Mouse (Mus musculus) ES-Bruce4 (cell line): ENCODE measurements around the gene Vmn1r19. TPM values are rescaled to one million over a fixed set of nuclear protein-coding genes. Genes with fewer than 3 reads are reported as not detected.
"Not testable (repeated sequence)": the region's sequence is repeated elsewhere in the genome, so short reads cannot be mapped to it uniquely, and the experiment has no call there.

Experiments
- H3K27ac ChIP-seq: 2 replicates; pipeline ENCODE4 v1.5.1; 2012; ENCODE audit warnings: low read length, inconsistent platforms; ENCODE audit not compliant: insufficient read depth
- H3K27me3 ChIP-seq: 2 replicates; pipeline ENCODE4 v1.6.1; 2012; ENCODE audit warnings: mild to moderate bottlenecking, low read length, inconsistent platforms; ENCODE audit not compliant: control insufficient read depth, poor library complexity, insufficient read depth, severe bottlenecking
- H3K36me3 ChIP-seq: 2 replicates; pipeline ENCODE4 v1.6.1; 2012; ENCODE audit warnings: inconsistent platforms, mild to moderate bottlenecking, low read length, moderate library complexity; ENCODE audit not compliant: control insufficient read depth, poor library complexity, insufficient read depth, severe bottlenecking
- H3K4me1 ChIP-seq: one replicate; pipeline ENCODE4 v1.8.1; 2011; ENCODE audit warnings: low read length; ENCODE audit not compliant: control insufficient read depth, insufficient read depth
- H3K4me3 ChIP-seq: 2 replicates; pipeline ENCODE4 v1.5.1; 2011; ENCODE audit warnings: low read depth, mild to moderate bottlenecking, low read length
- H3K9ac ChIP-seq: 2 replicates; pipeline ENCODE4 v1.6.1; 2012; ENCODE audit warnings: low read depth, mild to moderate bottlenecking, inconsistent platforms; ENCODE audit not compliant: poor library complexity, severe bottlenecking
- H3K9me3 ChIP-seq: replicated peaks from 2 replicates; pipeline ENCODE4 v1.6.1; 2012; ENCODE audit warnings: mild to moderate bottlenecking, low read length, inconsistent platforms; ENCODE audit not compliant: control insufficient read depth, poor library complexity, insufficient read depth, severe bottlenecking
- CTCF ChIP-seq: IDR thresholded peaks from one replicate; pipeline ENCODE4 v1.8.1; 2011; ENCODE audit warnings: low read depth, low read length
- EP300 ChIP-seq: IDR thresholded peaks from 2 replicates; pipeline ENCODE4 v1.6.1; 2011; ENCODE audit warnings: low read depth, low read length; ENCODE audit not compliant: insufficient read depth
- POLR2A ChIP-seq: IDR thresholded peaks from one replicate; pipeline ENCODE4 v1.8.1; 2011; ENCODE audit warnings: low read length; ENCODE audit not compliant: insufficient read depth
- polyA plus RNA-seq: library from polyadenylated mRNA; stranded (reverse); fragments of >200 nt; gene quantifications from 2 replicates; pipeline ENCODE4 v1.2.4, GENCODE M21; 2011; ENCODE audit warnings: low read depth; ENCODE audit not compliant: missing spikeins, insufficient read depth, insufficient read length

Vmn1r19 gene
- polyA plus RNA-seq, result not detected in 2 replicates

DNA sequence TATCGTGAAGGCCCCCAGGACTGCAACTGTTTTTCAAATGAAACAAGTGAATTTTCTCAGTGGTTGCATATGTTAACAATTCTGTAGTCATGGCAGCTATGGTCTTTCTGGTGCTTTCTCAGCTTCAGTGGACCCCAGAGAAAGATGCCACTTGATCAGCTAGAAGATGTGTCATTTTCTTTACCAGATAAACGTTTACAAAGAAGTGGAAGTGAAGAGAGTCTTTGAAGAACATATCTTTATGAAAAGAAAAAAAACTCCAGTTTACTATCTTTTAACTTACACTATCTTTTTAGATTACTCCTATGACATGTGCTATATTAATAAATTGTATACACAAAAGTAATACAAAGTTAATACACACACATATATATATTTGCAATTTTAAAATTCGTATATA lies at the start of gene Vmn1r19:
TSS of gene Vmn1r19 (plus strand) at position 301 of the 400 bp plus-strand sequence.
- not testable (repeated sequence) for H3K9me3 ChIP-seq, H3K27ac ChIP-seq, H3K4me3 ChIP-seq, H3K27me3 ChIP-seq, H3K9ac ChIP-seq, H3K36me3 ChIP-seq, H3K4me1 ChIP-seq

DNA sequence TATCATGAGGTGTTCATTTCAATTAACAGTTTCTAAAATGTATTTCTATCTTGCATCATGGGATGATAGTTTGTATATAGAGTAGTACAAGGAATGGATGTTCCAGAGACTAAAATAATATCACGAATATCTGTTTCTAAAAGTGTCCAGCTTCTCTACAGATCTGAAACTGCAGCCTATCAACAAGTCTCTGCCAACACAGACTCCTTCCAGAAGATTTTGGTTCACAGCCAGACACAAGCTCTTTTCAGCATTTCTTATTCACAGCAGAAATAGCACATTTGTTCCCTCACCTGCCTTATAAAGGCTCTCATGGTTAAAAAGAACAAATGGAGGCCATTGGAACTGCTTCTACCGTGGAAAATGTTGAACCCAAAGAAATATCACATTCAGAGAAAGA lies 46.7 kb upstream of the Vmn1r19 start:
- no peak overlapping the region for H3K9ac ChIP-seq
- TF ChIP-seq EP300 (no peak), CTCF (no peak), POLR2A (no peak)
- H3K4me3 ChIP-seq, result no peak overlapping the region
- no peak overlapping the region for H3K27ac ChIP-seq
- no peaks in the 10 kb centered on the region for H3K27me3 ChIP-seq
- H3K36me3 ChIP-seq, result no peaks in the 10 kb centered on the region
- no peaks in the 10 kb centered on the region for H3K9me3 ChIP-seq
- H3K4me1 ChIP-seq, result no peaks in the 10 kb centered on the region

DNA sequence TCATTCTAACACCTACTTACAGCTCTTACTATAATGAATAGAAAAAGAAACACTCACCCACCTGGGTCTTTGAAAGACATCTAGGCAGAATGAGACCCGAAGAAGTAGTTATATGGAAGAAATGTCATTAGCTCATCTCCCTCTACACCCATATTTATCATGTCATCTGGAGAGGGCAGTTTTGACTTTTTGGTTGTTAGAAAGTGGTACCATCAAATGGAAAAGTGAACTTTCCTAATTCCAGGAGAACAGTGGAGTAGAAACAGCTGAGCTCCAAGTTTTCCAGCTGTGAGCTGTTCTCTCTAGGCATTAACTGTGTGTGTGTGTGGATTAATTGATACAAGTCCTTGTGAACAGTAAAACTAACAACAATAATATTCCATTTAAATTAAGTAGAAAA lies 40.0 kb upstream of the Vmn1r19 start, which contains the start of gene Vmn1r17:
TSS of gene Vmn1r17 (minus strand) at position 101 of the 400 bp plus-strand sequence.
- Histone ChIP-seq H3K27ac (no peak within 1 kb of the TSS), H3K4me1 (no peaks in the 10 kb centered on the region), H3K36me3 (no peaks in the 10 kb centered on the region), H3K27me3 (no peaks in the 10 kb centered on the region), H3K4me3 (no peak within 1 kb of the TSS), H3K9ac (no peak within 1 kb of the TSS), H3K9me3 (no peaks in the 10 kb centered on the region)
- no peak for TF ChIP-seq CTCF
- TF ChIP-seq EP300, result no peak
- TF ChIP-seq POLR2A, result no peak

DNA sequence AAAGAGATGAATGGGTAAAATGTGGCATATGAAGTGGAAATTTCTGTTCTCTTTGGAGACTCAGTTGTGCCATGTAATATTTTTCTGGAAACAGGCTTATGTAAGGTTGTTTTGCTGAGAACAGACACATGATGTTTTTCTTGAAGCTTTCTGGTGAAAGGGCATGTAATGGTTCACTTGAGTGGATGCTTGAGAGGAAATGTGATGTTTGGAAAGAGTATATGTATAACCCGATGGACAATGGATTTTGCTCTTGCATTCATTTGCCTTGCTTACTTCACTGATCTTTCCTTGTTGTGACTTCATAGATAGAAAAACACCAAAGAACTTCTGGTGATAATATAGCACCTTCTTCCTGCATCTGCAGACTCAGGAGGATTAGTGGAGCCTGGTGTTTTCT lies 37.7 kb upstream of the Vmn1r19 start:
- not testable (repeated sequence) for H3K4me3 ChIP-seq, H3K4me1 ChIP-seq, H3K27ac ChIP-seq, H3K9ac ChIP-seq, H3K27me3 ChIP-seq, H3K36me3 ChIP-seq, H3K9me3 ChIP-seq

DNA sequence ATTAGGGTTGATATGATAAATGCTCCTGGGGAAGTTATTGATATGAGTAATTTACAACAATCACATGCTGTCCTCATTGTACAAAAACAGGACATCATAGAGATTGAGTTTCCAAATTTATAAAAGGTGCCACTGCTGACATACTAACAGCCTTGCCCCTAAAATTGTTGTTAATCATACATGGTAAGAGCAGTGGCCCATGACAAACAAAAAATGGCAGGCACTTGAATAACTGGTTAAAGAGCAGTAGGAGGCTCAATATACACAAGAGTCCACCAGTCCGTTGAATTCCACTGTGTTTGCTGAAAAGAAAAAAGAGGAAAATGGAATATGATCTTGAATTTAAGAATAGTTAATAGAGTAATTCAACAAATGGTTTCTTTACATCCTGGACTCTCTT lies 36.1 kb upstream of the Vmn1r19 start:
- no peaks in the 10 kb centered on the region for H3K4me1 ChIP-seq

DNA sequence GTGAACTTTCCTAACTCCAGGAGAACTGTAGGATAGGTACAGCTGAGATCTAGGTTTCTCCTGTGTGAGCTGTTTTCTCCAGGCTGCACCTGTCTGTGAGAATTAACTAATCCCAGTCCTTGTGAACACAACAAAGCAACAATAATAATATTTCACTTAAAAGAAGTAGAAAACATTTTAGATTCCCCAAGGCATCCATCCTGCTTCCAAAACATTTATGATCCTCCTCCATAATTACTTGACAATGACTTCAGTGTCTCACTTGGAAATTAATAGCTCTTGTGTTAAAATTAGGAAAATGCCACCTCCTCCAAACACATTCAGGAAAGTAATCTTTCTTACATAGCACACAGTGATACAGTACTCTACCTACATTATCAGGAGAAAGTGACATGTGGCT lies 7.9 kb upstream of the Vmn1r19 start, which contains the start of gene Vmn1r18:
TSS of gene Vmn1r18 (minus strand) at position 101 of the 400 bp plus-strand sequence.
- Histone ChIP-seq H3K4me3 (no peak within 1 kb of the TSS), H3K27me3 (no peaks in the 10 kb centered on the region), H3K36me3 (no peaks in the 10 kb centered on the region), H3K4me1 (no peaks in the 10 kb centered on the region), H3K9me3 (no peaks in the 10 kb centered on the region), H3K27ac (no peak within 1 kb of the TSS), H3K9ac (no peak within 1 kb of the TSS)
- TF ChIP-seq POLR2A, result no peak
- TF ChIP-seq EP300, result no peak
- TF ChIP-seq CTCF, result no peak

More for the DNA sequence above, 36.1 kb upstream of the Vmn1r19 start:
- no peak overlapping the region for H3K27ac ChIP-seq
- no peak overlapping the region for H3K4me3 ChIP-seq
- no peaks in the 10 kb centered on the region for H3K27me3 ChIP-seq
- H3K9ac ChIP-seq, result no peak overlapping the region
- TF ChIP-seq POLR2A, result no peak
- no peak for TF ChIP-seq EP300
- TF ChIP-seq CTCF, result no peak
- no peaks in the 10 kb centered on the region for H3K36me3 ChIP-seq
- no peaks in the 10 kb centered on the region for H3K9me3 ChIP-seq
